Mouse (Mus musculus): ENCODE data around the gene Lzts2.
"Not testable (repeated sequence)": the region's sequence is repeated elsewhere in the genome, so short reads cannot be mapped to it uniquely, and the experiment has no call there.

Lzts2 gene

DNA sequence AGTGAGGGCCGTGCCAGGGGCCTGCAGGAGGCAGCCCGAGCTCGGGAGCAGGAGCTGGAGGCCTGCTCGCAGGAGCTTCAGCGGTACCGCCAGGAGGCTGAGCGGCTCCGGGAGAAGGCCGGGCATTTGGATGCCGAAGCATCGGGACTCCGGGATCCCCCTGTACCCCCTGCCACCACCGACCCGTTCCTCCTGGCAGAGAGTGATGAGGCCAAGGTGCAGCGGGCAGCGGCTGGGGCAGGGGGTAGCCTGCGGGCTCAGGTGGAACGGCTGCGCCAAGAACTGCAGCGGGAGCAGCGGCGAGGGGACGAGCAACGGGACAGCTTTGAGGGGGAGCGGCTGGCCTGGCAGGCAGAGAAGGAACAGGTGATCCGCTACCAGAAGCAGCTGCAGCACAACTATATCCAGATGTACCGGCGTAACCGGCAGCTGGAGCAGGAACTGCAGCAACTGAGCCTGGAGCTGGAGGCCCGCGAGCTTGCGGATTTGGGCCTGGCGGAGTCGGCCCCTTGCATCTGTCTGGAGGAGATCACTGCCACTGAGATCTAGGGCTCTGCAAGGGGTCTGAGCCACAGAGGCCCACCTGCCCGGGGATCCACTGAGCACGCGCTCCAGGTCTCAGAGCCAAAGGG, 11.8 kb downstream of the Lzts2 start:
- no peak for DNase-seq (ENCODE audit: low read depth, low spot score)

DNA sequence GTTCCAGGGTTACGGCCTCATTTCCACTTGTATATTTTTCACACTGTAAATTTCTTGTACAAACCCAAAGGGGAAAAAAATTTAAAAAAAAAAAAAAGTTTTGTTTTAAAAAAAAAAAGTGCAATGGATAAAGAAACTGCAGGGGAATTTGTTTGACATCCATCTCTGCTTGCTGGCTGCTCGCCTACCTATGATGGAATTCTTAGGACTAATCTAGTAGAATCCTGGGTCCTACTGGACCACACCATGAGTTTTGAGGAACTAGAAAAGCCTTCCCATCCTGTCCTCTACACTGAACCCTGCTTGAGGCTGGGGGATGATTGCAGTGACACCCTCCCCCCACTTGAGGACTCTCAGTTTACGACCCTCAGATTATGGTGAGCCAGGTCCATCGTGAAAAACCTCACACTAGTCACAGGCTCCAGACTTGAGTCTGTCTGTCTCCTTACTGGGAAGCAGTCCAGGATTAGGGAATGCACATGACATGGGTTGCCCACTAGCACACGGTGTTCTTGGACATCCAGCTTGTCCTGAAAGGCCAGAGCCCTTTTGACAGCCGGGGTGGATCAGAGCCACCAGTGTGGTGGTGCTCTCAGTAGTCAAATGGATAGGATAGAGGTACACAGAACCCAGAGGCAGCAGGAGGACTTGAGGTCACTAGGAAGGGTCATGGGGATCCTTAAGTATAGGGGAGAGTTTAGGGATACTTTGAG, 12.9 kb downstream of the Lzts2 start:
- DNase-seq (ENCODE audit: low read depth, low spot score): no peak

DNA sequence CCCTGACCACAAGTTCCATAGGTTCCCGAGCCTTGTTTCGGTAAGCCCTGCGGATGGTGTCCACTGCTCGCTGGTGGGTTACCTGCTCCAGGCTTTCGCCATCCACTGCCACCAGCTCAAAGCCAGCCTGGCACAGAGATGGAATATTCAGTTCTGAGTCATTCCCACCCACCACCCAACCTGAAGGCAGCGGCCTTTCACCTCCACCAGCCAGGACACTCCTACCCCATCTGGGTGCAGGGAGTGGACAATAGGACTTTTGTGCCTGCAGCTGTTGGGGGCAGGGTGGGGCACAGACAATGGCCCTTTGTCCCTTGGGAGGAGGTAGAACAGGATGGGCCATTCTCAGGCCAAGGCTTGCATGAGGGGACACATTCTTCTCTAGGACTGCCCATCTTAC, 13.6 kb downstream of the Lzts2 start:
- DNase-seq (ENCODE audit: low read depth, low spot score): no peak

DNA sequence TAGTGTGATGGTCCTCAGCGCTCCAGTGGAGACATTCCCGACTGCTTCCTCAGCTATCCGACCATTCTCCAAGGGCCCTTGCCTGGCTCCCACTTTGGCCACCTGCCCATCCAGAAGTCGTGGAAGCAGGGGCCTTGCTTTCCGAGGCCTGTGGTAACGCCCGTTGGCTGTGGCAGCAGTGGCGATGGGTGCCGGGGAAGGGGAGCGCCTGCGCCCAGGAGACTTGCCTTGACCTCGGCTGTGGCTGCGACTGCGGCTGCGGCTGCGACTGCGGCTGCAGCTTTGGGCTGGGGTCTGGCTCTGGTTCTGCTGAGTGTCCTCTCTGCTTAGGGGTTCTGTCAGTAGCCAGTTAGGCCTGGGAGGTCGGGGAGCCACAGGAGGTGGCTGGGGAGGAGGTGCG, 14.5 kb downstream of the Lzts2 start:
- no peak for DNase-seq (ENCODE audit: low read depth, low spot score)

DNA sequence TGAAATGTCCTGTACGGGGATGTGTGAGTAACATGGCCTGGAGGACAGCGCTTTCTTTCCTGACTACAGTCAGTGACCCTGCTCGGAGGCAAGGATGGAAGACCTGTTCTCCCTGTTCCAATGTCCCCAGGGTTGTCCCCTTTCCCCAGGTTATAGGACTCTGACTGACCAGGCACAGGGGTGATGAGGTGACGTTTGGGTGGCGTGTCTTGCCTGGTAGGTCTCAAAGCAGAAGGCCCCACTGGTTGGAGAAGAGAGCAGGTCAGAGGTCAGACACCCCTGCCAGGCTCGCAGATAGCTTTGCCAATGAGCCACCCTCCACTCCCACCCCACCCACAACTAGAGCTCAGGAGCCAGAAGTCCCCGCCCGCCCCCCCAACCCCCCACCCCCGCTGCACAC, 15.4 kb downstream of the Lzts2 start:
- no peak for DNase-seq (ENCODE audit: low read depth, low spot score)

DNA sequence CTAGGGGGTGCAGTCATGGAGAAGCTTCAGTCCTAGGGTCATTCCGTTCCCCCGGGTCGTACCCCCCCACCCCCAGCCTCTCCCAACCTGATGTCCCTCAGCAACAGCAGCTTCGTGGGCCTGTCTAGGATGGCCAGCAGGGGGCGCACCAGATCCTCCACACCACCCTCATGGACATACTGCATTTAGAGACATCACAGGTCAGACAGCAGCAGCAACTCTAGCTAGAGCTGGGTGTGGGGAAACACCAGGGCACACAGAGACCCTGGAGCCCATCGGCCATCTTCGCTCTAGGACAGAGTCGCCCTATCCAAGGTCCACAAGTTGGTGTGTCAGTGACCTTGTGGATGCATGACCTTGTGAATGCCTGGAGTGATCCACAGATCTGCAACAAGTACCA, 15.9 kb downstream of the Lzts2 start:
- peak; percentile 71 for DNase-seq (ENCODE audit: low read depth, low spot score)

DNA sequence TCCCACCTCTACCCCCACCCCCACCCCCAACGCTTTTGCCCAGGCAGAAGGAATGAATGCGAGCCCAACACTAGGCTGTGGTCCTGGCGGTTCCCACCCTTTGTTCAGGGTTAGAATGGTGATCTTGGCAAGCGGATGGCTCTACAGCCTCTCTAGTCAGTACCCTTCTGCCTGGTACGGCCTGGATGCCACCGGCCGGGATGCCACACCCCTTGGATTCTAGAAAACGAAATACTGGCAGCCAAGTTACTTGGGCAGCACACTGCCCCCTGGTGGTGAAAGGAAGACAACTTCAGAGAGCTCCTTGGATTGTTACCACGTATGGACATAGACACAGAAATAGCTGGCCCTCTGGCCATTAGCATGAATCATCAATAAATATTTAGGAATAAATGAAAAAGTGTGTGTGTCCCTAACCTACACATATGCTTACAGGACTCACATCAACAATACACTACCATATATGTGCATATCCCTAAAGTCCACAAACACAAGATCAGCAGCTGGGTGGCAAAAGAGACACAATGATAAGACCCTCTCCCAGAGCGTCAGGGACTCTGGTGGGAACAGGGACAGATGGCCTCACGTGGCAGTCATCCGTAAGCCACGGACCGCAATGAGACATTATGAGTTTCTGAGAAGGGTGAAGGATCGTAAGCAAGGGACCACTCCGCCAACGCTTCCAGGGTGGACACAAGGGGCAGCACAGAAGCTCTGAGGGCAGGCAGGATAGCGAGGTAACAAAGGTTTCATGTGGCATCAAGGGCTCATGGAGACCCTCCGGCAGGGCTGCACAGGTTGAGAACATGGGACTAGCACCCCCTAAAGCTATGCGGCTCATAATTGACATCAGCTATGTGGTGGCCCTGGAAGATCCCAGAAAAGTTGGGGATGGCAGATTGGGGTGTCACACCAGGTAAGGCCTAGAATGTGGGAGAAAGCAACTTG, 16.8 kb downstream of the Lzts2 start:
- peak; percentile 92 for DNase-seq (ENCODE audit: low read depth, low spot score)

DNA sequence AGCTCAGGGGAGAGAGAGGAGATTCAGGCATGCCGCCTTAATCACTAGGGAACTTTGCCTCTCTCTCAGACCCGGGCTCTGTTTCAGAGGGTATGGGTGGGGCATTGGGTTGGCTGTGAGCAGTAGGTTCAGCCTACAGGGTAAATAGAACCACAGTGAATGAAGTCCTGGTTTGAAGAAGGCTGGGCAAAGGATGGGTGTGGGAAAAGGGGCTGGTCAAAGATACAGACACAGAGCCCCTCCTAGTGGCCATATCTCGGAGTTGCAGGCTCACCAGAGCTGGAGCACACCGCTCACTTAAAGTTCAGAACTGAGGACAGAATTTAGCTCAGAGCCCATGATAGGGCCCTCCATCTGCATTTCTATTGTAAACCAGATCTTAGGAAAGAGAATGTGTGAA, 17.6 kb downstream of the Lzts2 start:
- DNase-seq (ENCODE audit: low read depth, low spot score): peak; percentile 85

DNA sequence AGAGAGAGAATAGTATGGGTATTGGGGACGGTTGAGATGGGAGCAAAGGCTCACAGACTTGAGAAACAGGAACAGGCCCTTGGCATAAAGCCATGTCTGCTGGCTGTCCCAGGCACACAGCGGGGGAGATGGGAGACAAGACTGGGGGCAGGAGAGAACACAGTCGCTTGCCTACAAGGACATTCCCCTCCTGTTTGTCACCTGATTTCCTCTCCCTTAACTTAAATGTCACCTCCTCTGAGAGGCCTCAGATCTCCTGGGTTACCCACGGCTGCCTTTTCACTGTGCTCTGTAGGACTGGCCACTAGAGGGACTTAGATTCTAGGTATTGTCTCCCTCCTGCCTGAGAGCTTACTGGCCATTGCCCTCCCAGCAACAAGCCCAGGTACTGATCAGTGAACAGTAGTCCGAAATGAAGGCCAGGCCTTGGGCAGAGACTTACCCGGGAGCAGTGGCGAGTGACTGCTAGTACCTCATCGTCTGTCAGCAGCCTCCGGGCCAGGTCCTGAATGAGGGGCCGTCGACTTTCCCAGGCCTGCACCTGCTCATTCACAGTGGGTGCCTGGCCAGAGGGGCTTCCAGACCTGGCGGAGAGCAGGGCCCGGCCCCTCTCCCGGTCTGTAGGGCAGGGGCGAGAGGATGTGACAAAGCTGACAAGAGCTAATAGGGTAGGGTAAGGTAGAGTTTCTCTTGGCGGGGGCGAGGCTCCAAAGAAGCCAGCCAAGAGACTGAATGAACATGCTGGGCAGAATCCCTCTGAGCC, 18.5 kb downstream of the Lzts2 start:
- DNase-seq (ENCODE audit: low read depth, low spot score): no peak

DNA sequence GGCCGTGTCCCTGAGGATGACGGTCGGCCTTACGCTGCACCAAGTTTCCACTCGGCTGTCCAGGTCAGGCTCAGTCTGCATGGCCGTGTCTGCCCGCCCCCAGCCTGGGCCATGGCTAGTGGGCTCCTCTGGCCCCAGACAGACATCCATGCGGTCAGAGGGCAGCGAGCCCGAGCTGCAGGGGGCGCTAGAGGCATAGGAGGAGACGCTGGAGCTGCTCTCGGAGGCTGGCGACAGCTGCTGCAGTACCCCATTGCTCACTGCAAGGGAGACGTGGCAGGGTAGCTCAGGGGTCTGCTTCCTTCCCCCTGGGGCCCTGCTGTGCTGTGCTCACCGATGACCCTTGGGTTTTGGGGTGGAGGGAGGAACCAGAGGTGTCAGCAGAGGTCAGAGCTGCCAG, 22.7 kb downstream of the Lzts2 start:
- no peak for DNase-seq (ENCODE audit: low read depth, low spot score)

DNA sequence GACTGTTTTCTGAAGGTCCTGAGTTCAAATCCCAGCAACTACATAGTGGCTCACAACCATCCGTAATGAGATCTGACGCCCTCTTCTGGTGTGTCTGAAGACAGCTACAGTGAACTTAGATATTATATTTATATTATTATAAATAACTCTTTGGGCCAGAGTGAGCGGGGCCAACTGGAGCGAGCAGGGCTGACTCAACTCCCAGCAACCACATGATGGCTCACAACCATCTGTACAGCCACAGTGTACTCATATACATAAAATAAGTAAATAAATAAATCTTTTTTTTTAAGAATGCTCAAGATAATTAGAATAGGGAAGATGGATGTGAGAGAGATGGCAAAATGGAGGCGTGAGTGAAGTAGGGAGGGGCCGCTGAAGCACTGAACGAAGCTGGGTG, 24.0 kb downstream of the Lzts2 start:
- not testable (repeated sequence) for DNase-seq (ENCODE audit: low read depth, low spot score)

DNA sequence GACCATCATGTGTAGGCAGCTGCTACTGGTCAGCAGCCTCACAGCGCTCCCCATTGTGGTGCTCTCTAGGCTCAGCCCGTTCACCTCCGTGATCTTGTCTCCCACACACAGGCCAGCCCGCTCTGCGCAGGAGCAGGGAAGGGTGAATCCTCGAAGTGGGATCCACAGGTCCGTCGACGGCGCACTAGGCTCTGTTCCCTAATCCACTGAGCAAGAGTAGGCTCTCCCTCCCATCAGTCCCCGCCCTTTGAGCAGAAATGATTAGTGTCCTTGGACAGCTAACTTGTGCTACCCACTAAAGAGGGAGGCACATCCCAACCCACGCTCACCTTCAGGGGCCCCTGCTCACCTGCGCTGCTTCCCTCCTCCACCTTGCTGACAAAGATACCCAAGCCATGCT, 26.0 kb downstream of the Lzts2 start:
- no peak for DNase-seq (ENCODE audit: low read depth, low spot score)

DNA sequence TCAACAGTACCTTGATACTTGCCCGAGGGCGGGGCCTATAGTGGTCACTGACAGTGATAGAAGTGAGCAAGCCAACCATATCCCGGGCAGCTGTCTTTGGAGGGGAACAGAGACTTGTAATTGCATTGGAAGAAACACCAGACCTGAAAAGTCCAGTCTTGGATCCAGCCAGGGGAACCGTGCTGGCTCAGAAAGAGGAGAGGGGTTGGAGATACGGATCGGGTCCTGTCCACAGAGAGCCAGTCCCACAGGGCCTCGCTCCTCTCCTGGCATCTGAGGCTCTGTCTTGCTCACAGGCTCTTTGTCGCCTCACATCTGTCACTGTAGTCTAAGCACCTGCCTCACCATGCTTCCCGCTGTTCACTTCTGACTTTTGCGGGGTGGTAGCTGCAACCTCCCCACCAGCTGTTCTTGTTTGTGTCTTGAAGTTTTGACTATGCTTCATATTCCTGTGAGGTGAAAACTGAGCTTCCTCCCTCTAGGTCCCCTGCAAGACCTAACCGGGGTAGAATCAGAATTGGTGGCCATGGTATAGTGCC, 30.2 kb downstream of the Lzts2 start:
- no peak for DNase-seq (ENCODE audit: low read depth, low spot score)

DNA sequence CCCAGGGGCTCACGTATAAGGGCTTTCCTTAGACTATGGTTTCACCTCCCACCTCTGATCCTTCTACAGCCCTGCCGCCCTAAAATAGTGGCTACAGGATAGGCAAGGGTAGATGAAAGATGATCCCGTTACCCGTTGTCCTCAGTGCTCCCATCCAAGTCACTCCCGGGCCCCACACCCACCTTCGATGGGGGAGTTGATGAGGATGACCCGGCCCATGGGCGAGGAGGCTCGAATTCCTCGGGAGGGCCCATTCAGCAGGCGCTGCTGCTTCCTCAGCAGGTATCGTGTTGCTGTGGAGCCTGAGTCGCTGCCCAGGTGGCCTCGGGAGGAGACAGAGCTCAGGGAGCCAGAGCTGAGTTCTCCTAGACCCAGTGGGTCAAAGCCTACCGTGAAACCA, 31.0 kb downstream of the Lzts2 start:
- no peak for DNase-seq (ENCODE audit: low read depth, low spot score)

DNA sequence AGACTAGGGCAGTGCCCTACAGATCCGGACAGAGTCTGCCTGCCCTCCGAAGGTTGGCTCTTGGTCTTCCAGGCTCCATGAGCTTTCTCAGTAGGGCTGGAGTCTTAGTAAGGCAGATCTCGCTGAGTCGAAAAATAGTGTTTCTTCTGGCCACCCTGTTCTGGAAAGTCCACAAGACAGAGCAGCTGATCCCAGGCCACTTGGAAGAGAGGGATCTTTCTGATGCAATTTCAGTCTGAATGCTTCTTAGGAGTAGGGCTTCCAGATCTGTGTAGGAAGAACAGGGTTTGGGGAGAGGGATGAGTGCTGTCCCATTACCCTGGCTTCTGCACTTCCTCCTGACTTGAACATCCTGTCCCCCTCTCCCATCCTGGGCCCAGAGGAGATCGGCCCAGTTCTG, 31.4 kb downstream of the Lzts2 start, which contains the start of gene Pdzd7:
Gene Pdzd7, minus strand, starts transcription at position 67 of the 400 bp plus-strand sequence.
- no peak for DNase-seq (ENCODE audit: low read depth, low spot score)

DNA sequence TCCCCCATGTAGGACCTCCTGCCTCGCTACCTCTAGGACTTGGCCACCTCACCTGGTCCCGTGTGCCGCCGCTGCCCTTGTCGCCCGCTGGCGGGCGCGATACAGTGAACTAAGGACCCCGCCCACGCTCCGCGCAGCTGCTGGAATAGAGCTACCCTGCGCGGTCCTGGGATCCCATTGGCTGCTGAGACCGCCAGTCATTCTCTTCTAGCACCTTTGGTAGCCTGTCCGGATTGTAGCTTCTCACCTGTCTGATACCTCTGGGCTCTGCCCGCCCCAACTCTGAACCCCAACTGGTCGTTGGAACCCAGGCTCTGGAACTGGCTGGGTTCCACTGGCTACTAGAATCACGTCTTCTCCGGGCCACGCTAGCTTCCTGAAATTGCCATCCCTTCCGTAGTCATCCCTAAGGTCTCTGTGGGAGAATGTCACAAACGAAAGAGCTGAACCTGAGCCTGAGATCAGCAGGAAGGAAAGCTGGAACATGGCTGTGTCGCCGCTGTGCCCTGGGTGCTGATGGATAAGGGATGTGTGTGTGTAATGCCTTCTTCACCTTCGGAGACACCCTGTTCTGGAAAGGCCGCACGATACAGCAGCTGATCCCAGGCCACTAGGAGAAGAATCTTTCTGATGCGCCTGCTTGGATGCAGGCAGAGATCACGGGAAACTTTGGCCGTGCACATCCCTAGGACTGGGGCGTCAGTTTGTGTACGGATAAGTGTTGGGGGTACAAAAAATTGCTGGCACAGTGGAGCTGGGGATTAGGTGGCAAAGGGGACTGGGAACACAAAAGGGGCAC, 32.5 kb downstream of the Lzts2 start:
- peak; percentile 63 for DNase-seq (ENCODE audit: low read depth, low spot score)

DNA sequence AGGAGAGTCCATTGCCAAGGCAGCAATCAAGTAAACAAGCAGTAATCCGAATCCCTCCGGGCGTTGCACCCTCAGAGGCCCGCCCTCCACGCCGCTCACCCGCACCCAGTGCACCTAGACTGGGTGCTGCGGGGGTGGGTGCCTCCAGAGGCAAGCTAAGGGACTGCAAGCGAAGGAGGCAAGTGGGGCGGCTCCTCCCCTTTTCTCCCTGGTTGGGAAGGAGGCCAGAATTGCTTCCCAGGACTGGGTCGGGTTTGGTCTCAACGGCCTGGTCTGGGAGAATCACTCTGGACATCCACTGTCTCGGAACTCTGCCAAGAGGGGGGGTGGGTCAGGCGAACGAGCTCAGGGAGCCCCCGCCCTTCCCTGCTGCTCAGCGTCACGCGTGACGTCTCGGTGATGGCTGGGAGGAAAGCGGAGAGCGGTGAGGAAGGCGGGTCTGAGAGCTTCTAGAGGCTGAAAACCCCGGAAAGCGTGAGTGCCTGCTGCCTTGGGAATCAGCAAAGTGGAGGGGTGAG, 33.3 kb downstream of the Lzts2 start, which contains the start of gene Sfxn3:
Gene Sfxn3, plus strand, starts transcription at position 87 of the 518 bp plus-strand sequence.
- DNase-seq (ENCODE audit: low read depth, low spot score): peak; percentile 70

DNA sequence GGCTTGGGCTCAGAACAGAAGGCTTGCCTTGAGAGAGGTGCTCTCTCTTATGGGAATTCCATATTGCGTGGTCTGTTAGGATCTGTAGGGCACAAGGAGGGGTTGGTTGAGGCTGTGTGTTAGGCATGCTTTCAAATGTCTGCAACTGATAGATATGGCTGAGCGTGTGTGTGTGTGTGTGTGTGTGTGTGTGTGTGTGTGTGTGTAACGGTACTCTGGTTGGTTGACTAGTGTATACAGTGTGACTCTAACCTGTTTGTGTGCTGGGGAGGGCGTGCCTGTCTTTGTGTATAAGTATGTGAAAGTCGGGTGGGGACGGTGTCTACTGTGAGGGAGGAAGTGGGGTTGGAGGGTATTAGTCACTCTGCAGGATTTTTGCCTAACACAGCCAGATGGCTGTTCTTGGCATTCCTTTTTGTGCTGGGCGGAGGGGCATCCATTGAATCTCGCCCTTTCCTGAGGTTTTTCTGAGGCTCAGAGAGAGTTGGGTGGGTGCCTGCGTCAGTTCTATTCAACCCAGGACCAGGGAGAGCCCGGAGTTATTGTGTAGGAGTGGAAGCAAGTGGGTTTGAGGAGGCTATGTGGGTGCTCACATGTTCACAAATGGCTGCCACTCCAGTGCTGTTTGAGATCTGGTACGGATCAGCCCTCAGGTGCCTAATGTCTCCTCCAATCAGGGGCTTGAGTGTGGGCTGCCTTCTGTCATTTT, 33.9 kb downstream of the Lzts2 start:
- DNase-seq (ENCODE audit: low read depth, low spot score): no peak

DNA sequence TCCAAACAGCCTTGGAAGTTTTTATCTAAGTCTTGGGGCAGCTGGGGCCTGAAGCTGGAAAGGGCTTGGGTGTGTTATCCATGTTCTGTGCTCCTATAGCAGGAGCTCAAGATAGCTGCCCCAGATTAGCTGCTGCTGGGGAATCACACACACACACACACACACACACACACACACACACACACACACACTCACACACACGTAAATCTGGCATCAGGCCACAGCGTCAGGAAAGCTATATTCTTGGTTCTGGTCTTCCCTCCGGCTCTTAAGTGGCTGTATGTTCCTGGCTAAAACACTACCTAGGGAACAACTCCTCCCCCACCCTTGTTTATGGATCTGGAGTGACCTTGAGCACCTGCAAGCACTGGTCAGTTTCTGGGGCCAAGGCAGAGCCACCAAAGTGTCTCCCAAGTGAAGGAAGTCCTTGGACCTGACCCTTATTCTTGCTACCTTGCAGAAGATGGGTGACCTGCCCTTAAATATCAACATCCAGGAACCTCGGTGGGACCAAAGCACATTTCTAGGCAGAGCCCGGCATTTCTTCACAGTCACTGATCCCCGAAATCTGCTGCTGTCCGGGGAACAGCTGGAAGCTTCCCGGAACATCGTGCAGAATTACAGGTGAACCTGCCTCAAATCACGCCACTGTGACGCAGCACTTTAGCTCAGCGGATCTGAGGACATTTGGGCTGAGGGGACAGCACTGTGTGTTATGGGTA, 34.6 kb downstream of the Lzts2 start:
- DNase-seq (ENCODE audit: low read depth, low spot score): no peak
